Mouse (Mus musculus) megakaryocyte progenitor cell, adult 5-6 weeks (primary cell): ENCODE measurements around the gene Shank3. TPM values are rescaled to one million over a fixed set of nuclear protein-coding genes. Genes with fewer than 3 reads are reported as not detected.

Experiments used
- ATAC-seq: replicated peaks from 2 replicates; pipeline ENCODE4 v1.8.0; 2016; ENCODE audit warnings: mild to moderate bottlenecking, moderate TSS enrichment, inconsistent platforms; ENCODE audit not compliant: poor library complexity
- total RNA-seq, 2 experiments: library from RNA; stranded (forward) in 1 of 2; stranded (reverse) in 1 of 2; fragments of 157-497, 149-512 nt in 1 of 2; fragments of 200-1000 nt in 1 of 2; gene quantifications; 2 replicates each; pipeline versions ENCODE4 v1.2.3 to v1.2.4; 2015 to 2017

The Shank3 gene
- total RNA-seq, 2 experiments from 2014 or later: 1.3 to 4.2 TPM

DNA sequence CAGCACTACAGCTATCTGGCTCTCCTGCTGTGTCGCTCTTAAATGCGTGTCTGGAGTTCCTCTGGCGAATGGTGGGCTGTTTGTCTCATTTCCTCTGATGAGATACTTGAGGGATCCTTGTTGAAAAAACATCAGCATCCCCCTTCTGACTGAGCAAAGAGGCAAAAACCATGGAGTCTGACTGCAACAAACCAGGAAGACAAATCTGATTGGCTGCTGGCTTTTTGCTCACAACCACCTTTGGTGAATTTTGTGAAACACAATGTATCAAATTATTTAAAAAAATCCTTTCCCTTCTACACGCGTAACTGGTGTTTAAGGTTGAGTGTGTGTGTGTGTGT, 23.0 kb upstream of the Shank3 start:
- ATAC-seq: no peak

- no peak for ATAC-seq
These were observed 22.3 kb upstream of the Shank3 start, which contains the start of gene Arsa for GRCm38 (mm10) chr15:89477091-89477491. Gene Arsa (minus strand): TSS chr15:89477425.

- ATAC-seq: no peak
These were observed 21.6 kb upstream of the Shank3 start for GRCm38 (mm10) chr15:89477806-89478205.

DNA sequence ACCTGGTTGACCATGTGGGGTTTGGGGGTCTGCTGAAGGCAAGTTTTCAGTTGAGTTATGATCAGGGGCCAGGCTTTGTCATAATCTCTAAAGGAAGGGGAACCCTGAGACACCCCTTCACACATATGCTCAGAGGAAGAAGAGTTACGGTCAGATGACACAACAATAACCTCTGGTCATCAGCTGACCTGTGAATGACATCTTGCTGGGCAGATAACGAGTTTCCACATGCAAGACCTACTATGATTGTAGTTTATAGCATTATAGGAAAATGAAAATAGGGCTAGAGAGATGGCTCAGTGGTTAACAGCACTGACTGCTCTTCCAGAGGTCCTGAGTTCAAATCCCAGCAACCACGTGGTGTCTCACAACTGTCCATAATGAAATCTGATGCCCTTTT, 20.8 kb upstream of the Shank3 start:
- ATAC-seq: no peak

DNA sequence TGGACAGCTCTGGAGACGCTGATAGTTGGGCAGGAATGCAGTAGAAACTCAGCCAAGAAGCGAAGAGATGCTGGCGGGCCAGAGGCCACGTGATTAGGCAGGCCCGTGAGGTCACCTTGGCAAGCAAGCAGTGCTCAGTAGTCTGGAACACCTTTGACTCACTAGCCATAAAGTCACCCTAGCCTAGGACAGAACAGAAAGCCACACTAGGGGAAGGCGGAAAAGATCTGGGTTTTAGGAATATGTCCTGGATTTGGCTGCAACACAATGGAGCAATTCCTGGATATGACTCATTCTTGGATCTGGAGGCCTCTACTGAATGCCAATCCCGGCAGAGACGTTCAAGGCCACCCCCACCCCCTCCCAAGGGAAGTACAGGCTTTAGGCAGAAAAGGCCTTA, 18.8 kb upstream of the Shank3 start:
- ATAC-seq: no peak

DNA sequence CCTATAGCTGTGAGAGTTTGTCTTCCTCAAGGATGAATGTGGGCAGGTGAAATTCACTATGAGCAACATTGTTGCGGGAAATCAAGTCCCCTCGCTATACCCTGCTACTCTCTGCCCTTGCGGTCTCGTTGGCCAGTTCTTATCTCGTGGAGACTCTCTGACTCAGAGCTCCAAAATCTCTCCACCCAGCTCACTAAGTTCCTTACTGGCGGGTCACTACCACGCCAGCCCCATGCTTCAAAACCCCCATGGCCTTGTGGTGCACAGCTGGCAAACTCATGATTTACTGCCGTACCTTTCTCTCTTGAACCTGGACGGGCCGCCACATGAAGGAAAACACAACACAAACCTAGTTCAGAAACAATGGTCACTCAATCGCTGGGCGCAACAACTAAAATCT, 11.2 kb upstream of the Shank3 start:
- no peak for ATAC-seq

DNA sequence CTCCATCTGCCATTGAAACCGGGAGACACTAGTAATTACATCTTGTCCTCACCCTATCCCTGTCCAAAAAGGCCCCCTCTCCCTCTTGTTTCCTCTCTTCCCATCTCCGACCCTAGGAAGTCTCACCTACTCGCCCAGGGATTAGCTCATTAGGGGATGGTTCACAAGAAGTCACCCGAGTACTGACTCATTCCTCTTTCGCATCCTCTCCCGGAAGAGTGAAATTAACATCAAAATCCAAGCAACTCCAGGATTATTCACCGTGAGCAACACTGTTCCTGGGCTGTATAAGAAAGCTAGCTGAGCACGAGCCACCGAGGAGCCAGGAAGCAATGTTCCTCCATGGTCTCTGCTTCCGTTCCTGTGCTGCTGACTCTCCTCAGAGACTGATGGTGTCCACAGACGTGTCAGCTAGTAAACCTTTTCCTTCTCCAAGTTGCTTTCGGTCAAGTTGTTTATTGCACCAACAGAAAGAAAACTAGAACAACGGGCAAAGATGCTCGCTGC, 10.8 kb upstream of the Shank3 start:
- ATAC-seq: no peak

GRCm38 (mm10) chr15:89494970-89495369, 4.5 kb upstream of the Shank3 start:
- peak; percentile 23; the same call in 1 of the 2 replicates for ATAC-seq

DNA sequence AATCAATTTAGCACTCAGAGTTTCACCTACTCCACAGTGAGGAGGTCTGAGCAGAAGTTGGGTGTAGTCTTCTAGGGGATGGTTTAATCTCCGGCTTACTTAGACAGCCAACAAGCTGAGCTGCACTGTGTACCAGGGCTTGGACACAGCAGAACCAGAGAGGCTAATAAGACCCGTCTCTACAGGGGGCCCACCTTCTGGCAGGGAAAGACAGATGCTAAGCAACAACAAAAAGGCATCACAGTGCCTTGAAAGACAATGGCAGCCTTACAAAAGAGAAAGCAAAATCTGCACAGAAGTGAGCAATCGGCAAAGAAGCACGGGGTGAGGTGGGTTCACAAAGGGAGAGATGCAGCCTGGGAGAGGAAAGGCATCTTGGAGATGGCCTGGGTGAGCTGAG, 3.3 kb upstream of the Shank3 start:
- ATAC-seq: no peak

DNA sequence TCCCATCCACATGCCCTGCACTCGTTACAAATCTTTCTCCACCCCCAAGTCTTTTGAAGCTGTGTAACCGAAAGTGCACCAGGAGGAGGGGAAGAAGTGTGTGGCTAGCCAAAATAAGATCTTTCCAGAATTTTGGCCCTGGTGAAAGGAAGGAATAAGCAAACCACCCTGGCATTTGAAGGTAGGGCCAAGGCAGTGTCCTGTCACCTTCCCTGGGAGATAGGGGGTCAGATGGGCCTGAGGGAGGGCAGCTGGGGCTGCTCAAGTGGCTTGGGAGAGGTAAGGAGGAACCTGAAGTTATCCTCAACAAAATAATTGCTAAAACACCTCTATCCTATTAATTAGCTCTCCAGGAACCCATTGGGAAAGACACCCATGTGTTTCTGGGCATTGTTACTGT, 2.6 kb upstream of the Shank3 start:
- no peak for ATAC-seq

GRCm38 (mm10) chr15:89497391-89498048, 1.9 kb upstream of the Shank3 start:
- peak; percentile 43 for ATAC-seq

DNA sequence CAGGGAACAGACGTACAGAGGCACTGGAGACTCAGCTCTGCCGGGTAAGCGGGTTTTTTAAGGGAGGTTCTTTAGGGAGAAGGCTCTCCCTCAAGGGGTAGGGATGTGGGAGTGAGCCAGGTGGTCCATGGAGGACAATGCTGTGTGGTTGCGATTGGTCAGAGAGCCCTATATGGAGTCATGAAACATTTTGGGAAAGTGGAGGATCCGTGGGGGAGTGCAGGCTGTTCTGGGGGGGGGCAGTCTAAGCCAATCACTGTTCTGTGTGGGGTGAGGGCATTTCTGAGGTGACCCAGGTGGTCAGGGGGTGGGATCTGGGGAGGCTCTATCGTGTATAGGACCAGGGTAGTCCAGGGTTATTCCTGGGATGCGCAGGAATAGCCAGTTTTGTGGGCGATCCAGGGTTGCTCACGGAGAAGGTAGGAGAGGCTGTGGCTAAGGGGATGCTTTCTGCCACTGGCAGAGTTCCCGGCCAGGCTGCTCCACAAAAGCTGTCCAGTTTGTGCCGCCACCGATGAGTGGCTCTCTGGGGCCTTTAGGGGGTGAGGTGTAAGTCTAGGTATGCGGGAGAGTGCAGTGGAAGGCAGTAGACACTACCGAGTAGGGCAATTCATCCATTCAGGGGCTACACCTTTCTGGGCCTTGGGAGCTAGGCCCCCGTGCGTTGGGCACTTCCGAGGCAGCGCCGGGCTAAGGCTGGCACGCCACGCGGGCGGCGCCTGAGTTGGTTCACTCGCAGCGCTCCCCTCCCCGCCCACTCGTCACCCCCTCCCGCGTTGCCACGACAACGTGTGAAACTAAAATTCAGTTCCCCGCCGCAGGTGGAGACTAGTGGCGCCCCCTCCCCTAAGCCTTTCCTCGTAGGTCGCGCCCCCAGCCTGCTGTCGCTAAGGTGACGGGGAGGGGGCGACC, 1.1 kb upstream of the Shank3 start:
- ATAC-seq: peak; percentile 48

DNA sequence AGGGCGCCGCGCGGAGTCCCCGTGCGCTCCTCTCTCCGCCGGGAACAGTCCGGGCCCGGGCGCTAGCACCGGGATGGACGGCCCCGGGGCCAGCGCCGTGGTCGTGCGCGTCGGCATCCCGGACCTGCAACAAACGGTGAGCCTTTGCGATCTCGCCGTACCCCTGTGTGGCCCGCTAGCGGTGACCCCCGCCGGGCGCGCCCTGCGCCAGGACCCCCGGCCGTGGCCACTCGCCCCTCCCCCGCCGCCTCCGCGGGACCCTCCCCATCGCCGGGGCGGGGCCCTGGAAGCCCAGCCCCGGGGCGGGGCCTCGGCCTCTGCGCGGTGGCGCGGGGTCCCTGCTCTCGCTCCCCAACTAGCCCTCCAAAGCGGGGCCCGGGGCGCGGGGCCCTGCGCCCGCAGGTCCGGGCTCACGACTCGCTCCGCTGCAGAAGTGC, 379 bp downstream of the Shank3 start:
- ATAC-seq: no peak

- peak; percentile 40 for ATAC-seq
These were observed 883 bp downstream of the Shank3 start for GRCm38 (mm10) chr15:89500221-89500791.

- no peak for ATAC-seq
These were observed 1.9 kb downstream of the Shank3 start for GRCm38 (mm10) chr15:89501321-89501720.

- ATAC-seq: peak; percentile 35
These were observed 5.4 kb downstream of the Shank3 start for GRCm38 (mm10) chr15:89504838-89505237.

DNA sequence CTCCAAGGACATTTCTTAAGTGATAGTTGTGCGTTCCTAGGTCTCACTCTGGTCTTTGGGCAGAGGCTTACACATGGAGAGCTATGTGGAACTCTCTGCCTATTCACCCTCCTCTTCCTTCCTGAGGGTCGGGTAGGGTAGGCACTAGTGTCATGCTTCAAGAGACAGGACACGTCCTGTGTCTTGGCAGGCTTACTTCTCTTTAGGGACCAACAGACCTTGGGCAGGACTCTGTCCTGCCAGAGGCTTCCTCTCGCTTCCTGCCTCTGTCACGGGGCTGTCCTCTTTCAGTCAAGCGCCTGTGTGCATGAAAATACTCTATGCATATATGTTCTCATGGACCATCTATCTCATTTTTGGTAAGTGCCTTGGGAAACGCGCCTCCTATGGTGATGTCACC, 8.3 kb downstream of the Shank3 start:
- no peak for ATAC-seq

GRCm38 (mm10) chr15:89512679-89513078, 13.3 kb downstream of the Shank3 start:
- peak; percentile 95 for ATAC-seq

GRCm38 (mm10) chr15:89521951-89522350, 22.5 kb downstream of the Shank3 start:
- ATAC-seq: no peak

DNA sequence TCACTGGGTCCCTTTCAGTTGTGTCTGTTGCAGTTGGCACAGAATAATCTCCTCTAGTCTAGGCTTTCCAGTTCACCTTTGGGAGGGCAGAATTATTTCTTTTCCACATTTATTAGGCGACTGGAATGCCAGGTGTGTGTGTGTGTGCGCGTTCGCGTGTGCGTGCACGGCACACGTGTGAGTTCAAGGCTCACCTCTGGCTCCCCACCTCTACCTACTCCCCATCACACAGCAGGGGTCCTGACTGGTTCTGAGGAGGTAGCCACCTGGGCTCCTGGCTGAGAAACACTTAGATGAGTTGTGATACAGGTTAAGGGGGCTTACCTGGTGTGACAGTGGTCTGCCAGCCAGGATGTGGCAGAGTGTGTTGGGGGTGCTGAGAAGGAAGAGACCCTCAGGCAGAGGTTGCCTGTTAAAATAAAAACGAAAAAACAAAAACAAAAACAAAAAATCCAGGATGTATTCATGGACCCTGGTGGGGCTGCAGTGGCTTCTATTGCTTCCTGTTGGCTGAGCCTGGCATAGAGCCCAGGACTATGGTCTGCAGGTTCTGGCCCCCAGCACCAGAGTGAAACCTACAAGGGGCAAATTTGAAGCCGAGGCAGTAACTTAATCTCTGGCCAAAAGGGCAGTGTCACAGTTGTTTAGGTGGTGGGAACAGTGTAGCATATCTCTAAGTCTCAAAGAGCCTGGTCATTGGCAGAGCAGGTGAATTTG, 23.3 kb downstream of the Shank3 start:
- ATAC-seq: no peak

GRCm38 (mm10) chr15:89523283-89523832, 23.9 kb downstream of the Shank3 start:
- ATAC-seq: peak; percentile 18; the same call in 1 of the 2 replicates
